Mouse (Mus musculus) telencephalon, adult 2 months (tissue): ENCODE results near the gene Ube2o.
"Not testable (repeated sequence)": the region's sequence is repeated elsewhere in the genome, so short reads cannot be mapped to it uniquely, and the experiment has no call there.

Experiments
- DNase-seq: peaks from one replicate; pipeline ENCODE4 v3.0.0-alpha.2; 2011; ENCODE audit warnings: low read depth, low spot score

Ube2o gene

GRCm38 (mm10) chr11:116513531-116514038 is 67.7 kb downstream of the Ube2o start:
- DNase-seq, result no peak

- DNase-seq, result no peak
Measured at GRCm38 (mm10) chr11:116512987-116513386, 68.3 kb downstream of the Ube2o start.

DNA sequence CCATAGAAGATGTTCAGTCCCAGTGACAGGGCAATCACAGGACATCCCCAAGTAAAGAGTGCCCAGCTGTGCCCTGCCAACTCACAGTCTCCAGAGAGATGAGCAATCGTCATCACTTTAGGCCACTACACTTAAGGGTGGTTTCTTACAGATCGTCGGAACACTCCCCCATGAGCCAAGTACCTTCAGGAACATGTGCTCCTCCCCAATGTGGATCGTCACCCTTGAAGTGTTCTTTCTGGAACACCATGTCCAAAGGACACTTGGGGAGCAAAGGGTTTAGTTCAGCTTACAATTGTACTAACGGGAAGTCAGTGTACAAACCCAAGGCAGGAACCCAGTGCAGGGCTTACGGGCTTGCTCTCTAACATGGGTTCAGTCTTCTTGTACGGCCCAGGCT is 69.1 kb downstream of the Ube2o start:
- DNase-seq, result no peak

- DNase-seq, result no peak
Measured at GRCm38 (mm10) chr11:116511301-116511868, 69.9 kb downstream of the Ube2o start.

GRCm38 (mm10) chr11:116508689-116509088 is 72.6 kb downstream of the Ube2o start:
- no peak for DNase-seq

DNA sequence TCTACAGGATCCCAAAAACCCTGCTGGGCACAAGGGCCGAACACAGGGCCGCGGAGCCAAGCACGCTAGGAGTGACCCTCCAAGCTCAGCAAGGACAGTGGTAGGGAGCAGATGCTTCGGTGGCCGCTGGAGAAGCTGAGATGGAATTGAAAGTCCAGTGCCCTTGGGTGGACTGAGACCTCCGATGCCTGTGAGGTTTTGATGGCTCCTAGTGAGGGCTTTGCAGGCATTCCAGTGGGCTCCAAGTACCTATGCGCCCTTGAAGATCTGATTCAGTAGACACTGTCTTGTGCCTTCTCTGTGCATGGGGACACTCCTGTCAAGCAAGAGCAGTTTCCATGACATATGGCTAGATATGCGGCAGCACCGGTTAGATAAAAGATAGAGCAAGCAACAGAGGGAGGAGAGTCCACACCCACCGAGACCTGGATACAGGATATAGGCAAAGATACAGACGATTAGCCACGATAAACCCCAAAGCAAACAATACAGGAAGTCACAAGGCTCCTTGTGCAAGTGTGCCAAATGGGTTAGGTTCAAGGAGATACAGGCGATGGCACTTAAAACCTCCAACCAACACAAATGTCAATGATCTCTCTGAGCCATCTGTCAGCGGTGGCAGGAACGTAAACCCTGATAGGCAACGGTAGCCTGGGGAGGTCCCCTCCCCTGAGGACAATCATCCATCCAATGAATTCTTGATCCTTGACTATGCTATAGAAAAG is 74.9 kb downstream of the Ube2o start:
- DNase-seq, result no peak

DNA sequence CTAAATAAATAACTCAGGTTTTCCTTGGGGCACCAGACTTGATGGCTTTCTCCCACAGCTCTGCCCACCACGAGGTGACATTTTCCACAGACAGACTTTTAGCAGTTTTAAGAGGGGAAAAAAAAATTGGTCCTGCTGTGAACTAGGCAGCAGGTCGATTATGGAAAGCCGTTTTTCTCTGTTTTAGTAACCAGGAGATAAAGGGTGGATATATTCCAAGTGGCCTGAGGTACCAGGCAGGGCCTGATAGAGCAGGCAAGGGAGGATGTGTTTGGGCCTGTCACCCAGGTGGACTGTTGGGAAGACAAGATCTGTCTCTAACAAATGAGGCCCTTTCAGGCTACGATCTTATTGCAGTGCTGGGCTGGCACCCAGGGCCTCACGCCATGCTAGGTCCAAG is 75.7 kb downstream of the Ube2o start:
- DNase-seq, result no peak

DNA sequence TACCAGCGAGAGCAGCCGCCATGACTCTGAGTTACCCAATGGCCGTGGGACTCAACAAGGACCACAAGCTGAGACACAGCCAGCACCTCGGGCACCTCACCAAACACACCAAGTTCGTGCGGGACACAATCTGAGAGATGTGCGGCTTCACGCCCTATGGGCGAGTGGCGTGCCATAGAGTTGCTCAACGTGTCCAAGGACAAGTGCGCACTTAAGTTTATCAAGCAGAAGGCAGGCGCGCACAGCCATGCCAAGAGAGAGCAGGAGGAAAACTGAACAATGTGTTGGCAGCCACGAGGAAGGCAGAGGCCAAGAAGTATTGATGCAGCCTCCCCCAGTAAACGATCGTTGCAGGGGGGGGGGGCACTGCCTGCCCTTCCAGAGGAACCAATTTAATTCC is 76.7 kb downstream of the Ube2o start:
- DNase-seq, result no peak

DNA sequence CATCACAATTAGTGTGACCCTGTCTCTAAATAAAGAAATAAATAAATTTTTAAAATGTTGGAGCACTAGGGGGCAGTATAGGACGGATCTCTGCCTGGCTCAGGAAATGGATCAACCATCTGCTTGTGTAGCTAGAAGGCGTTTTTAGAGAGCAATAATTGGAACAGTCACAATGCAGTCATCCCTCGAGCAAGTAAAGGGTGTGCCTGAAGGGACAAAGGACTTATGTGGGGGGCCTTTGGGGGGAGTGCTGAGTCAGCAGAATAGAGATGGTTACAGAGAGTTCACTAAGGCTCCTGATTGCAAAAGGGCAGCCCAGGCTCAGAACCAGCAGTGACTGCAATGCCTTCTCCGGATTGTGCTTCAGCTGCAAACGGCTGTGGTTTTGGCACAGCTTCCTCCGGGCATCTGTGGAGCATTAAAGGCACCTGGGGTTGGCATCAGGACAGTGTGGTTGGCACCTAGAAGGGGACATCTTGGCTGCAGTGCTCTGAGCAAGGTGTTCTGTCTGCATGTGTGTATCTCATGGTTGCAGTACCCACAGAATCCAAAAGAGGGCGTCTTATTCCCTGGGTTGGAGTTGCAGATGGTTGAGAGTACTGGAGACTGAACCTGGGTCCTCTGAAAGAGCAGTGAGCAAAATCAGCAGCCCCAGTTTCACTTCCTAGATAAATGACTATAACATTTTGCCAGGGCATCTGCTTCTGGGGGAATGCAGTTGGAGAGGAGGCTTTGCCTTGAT is 80.1 kb downstream of the Ube2o start:
- no peak for DNase-seq

GRCm38 (mm10) chr11:116499018-116499417 is 82.2 kb downstream of the Ube2o start:
- DNase-seq, result no peak

- no peak for DNase-seq
Measured at GRCm38 (mm10) chr11:116498596-116498995, 82.7 kb downstream of the Ube2o start.

DNA sequence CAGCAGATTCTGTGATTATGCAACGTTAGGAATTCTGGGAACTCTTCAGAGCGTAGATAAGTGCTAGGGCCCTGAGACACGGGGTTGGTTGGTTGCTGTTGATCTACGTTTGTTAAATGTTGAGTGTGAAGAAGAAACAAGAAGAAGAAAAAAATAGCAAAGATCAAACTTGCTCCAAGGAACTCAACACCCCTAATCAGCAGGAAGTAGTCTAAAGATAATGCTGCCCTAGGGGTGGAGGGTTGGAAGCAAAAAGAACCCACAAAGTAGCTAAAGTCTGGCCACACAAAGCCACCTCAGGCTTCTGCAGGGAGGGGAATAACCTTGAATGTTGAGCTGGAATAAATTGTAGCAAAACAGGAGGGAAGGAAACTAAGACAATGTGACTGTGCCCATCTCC is 83.9 kb downstream of the Ube2o start:
- no peak for DNase-seq

DNA sequence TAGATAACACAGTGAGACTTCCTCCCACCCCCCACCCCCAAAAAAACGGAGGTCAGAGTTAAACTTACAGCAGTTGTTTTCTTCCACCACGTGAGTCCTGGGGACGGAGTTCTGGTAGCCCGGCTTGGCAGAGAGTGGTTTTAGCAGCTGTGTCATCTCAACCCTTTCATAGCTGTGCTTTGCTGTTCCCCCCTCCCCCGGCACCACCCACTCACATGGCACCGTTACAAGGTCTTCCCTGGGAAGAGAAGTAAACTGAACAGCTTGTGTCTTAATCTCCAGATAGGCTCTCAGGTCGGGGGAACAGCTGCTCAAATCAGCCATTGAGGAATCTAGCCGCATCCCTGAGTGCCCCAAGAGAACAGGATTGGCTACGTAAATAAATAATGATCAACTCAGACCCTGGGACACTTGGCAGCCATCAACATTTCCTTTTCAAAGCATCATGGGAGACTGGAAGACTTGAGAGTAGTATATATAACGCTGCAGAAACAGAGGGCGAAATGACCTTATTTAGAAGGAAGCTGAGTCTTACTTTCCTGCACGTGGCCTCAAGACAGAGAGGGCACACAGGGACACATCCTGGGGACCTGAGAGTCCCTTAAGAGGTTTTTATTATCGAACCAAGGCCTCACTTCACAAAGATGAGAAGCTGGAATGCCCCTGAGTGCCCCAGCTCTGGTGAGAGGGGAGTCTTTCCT is 86.6 kb downstream of the Ube2o start:
- DNase-seq, result no peak

DNA sequence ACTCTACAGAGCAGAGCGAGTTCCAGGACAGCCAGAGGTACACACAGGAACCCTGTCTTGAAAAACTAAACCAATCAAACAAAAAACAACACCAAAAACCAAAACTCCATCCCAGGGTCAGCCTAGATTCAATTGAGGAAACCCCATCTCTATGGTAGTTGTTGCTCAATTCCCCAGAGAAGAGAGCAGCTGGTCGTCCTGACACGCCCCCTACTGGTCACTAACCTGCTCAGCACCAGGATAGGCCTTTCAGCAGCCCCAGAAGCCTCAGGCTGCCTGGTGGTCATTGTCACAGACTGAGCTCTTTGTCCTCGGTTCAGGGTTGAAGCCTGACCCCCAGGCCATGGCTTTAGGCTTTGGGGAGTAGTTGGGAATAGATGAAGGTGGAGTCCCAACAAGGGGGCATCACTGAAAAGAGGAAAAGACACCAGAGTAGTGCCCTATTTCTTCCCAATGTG is 87.4 kb downstream of the Ube2o start, which contains the start of gene Prpsap1:
Prpsap1 (minus strand) TSS at position 408 of the 458 bp plus-strand sequence.
- DNase-seq, result no peak

GRCm38 (mm10) chr11:116493191-116493590 is 88.1 kb downstream of the Ube2o start:
- no peak for DNase-seq

- DNase-seq, result not testable (repeated sequence)
Measured at GRCm38 (mm10) chr11:116492507-116492906, 88.7 kb downstream of the Ube2o start.

DNA sequence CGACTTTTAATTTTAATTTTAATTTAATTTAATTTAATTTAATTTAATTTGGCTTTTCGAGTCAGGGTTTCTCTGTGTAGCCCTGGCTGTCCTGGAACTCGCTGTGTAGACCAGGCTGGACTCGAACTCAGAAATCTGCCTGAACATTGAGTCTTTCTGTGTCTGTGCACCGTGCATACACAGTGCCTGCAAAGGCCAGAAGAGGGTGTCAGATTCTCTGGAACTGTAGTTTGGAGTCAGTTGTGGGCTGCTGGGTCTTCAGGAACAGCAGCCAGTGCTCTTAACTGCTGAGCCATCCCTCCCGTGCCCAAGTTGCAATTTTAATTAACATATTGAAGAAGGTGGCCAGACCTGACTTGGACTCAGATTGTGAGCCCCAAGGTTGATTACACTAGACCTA is 89.9 kb downstream of the Ube2o start:
- DNase-seq, result no peak

- peak; percentile 91 for DNase-seq
Measured at GRCm38 (mm10) chr11:116490232-116491107, 90.8 kb downstream of the Ube2o start.

- no peak for DNase-seq
Measured at GRCm38 (mm10) chr11:116489771-116490231, 91.4 kb downstream of the Ube2o start.

DNA sequence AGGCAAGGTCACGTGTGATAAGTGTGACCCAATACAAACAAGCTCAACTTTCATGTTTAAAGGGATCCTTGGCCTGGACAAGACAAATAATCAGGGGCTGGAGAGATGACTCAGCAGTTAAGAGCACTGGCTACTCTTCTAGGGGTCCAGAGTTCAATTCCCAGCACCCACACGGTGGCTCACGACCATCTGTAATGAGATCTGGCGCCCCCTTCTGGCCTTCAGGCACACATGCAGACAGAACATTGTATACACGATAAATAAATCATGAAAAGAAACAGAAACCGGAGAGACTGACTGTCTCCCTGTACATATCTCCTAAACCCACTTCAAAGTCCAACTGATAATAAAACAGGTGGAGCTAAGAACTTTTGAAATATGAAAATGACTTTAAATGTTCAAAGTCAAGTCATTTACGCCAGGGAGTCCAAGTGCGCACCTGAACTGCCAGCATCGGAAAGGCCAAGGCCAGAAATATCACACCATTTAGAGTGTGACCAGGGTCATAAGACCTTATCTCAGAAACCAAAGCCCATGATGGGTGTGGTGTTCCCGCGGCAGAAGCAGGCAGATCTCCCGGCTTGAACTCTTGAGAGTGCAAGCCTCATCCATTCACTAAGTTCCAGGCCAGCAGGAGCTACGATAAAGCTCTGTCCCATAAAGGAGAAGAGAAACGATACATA is 92.4 kb downstream of the Ube2o start:
- no peak for DNase-seq
